Mouse (Mus musculus) heart, adult 2 months (tissue): ENCODE measurements around the gene Lrrc56. TPM values are rescaled to one million over a fixed set of nuclear protein-coding genes. Genes with fewer than 3 reads are reported as not detected.

Experiments used
- DNase-seq, 2 experiments: peaks; one replicate each; pipeline ENCODE4 v3.0.0; 2021
- H3K27ac ChIP-seq: fragments of 200-600 bp; 2 replicates; pipeline ENCODE4 v1.8.1; 2022
- H3K27me3 ChIP-seq: fragments of 200-500 bp; 2 replicates; pipeline ENCODE4 v1.6.1; 2012; ENCODE audit warnings: mild to moderate bottlenecking, low read length, inconsistent platforms, mixed read lengths; ENCODE audit not compliant: control insufficient read depth, insufficient read depth
- H3K36me3 ChIP-seq: fragments of 200-500 bp; 2 replicates; pipeline ENCODE4 v1.6.1; 2012; ENCODE audit warnings: low read length, inconsistent platforms; ENCODE audit not compliant: control insufficient read depth, insufficient read depth
- H3K4me1 ChIP-seq: fragments of 200-500 bp; 2 replicates; pipeline ENCODE4 v1.6.1; 2011; ENCODE audit warnings: low read length; ENCODE audit not compliant: control insufficient read depth, insufficient read depth
- H3K4me3 ChIP-seq: fragments of 200-600 bp; 2 replicates; pipeline ENCODE4 v1.8.1; 2022
- H3K79me2 ChIP-seq: fragments of 200-500 bp; replicated peaks from 2 replicates; pipeline ENCODE4 v1.6.1; 2012; ENCODE audit warnings: mild to moderate bottlenecking, inconsistent platforms, low read length, moderate library complexity, mixed read lengths; ENCODE audit not compliant: control insufficient read depth, insufficient read depth
- H3K9ac ChIP-seq: fragments of 200-500 bp; 2 replicates; pipeline ENCODE4 v1.6.1; 2012; ENCODE audit warnings: low read depth, mild to moderate bottlenecking, control low read depth, inconsistent platforms, low read length, mixed read lengths
- CTCF ChIP-seq: fragments of 200-600 bp; IDR thresholded peaks from 2 replicates; pipeline ENCODE4 v1.8.1; 2022; ENCODE audit warnings: antibody characterized with exemption, mild to moderate bottlenecking, moderate library complexity
- EP300 ChIP-seq: fragments of 200-500 bp; IDR thresholded peaks from 2 replicates; pipeline ENCODE4 v1.6.1; 2011; ENCODE audit warnings: low read depth, low read length, control low read depth; ENCODE audit not compliant: insufficient read depth
- POLR2A ChIP-seq: fragments of 200-500 bp; IDR thresholded peaks from 2 replicates; pipeline ENCODE4 v1.6.1; 2011; ENCODE audit warnings: mild to moderate bottlenecking, low read depth, low read length, control low read depth; ENCODE audit not compliant: insufficient read depth
- WGBS: fragments of 180-500 bp; shearing (Covaris S2); methylation state at CpG from one replicate; pipeline ENCODE4 v1.1.7; 2018; 5-methylcytosine and 5-hydroxymethylcytosine counted together
- intact Hi-C: fragments of 180-260 bp; cut with DNase I; formaldehyde crosslinking; loops from one replicate; pipeline ENCODE4 v1.15.1; 2025
- long read RNA-seq: library from polyadenylated mRNA; stranded (forward); transcript quantifications from one replicate; pipeline ENCODE4 v2.0.0, GENCODE M21; 2021
- polyA plus RNA-seq: library from polyadenylated mRNA; depleted of rRNA; stranded (reverse); fragments of >200 nt; gene quantifications from 2 replicates; pipeline ENCODE4 v1.2.3, GENCODE M21; 2012; rRNA removed
- total RNA-seq, 2 experiments: library from RNA; stranded (reverse); gene quantifications; 2 replicates each; pipeline ENCODE4 v1.2.3; 2021

The Lrrc56 gene
- 1 to 10 TPM; 2.3 to 3.1 TPM for total RNA-seq
- 4.6 and 4.9 TPM in 2 replicates for polyA plus RNA-seq
- long read RNA-seq, partial matches to known transcripts, result 0 of 3 reads
- long read RNA-seq, other reads (novel, unspliced or antisense), result 1 of 3 reads

- under 1% methylated on average over 25 of the region's 39 CpGs for WGBS
- Histone ChIP-seq H3K79me2 (peaks cover 1% of the 10 kb centered on the region; the same call in 1 of the 2 replicates), H3K4me1 (peaks cover 11% of the 10 kb centered on the region), H3K27ac (peak within 1 kb of the TSS; percentile 92), H3K4me3 (peak within 1 kb of the TSS; percentile 95), H3K9ac (peak within 1 kb of the TSS; percentile 94), H3K27me3 (no peaks in the 10 kb centered on the region), H3K36me3 (no peaks in the 10 kb centered on the region)
- TF ChIP-seq EP300 (0 out of 2 replicates have a peak, but pooled peaks have one; percentile 38), CTCF (no peak), POLR2A (peak; percentile 98)
- DNase-seq, result peak; percentile 99
- intact Hi-C loops, result loop anchor here (5.0 kb wide), 1 partner anchor 252 kb away; the partner anchor contains the start of gene Pgghg
Measured at GRCm38 (mm10) chr7:141193948-141194347, at the start of gene Lrrc56, which contains the start of gene Hras. Gene Lrrc56, plus strand, starts transcription at chr7:141194157. Gene Hras, minus strand, starts transcription at chr7:141194005.

GRCm38 (mm10) chr7:141144650-141145049, 49.3 kb upstream of the Lrrc56 start:
- no peak overlapping the region for H3K27ac ChIP-seq
- H3K4me1 ChIP-seq, result peaks cover 2% of the 10 kb centered on the region; the same call in 1 of the 2 replicates
- intact Hi-C loops, result no loop called here
- 0 out of 2 replicates have a peak, but pooled peaks cover 2% of the 10 kb centered on the region for H3K79me2 ChIP-seq
- WGBS, result 94% methylated on average over 3 of the region's 3 CpGs
- no peak for TF ChIP-seq CTCF
- no peak for TF ChIP-seq EP300
- TF ChIP-seq POLR2A, result no peak
- no peak overlapping the region for H3K9ac ChIP-seq
- no peak overlapping the region for H3K4me3 ChIP-seq
- DNase-seq, result no peak
- no peaks in the 10 kb centered on the region for H3K36me3 ChIP-seq
- H3K27me3 ChIP-seq, result no peaks in the 10 kb centered on the region

GRCm38 (mm10) chr7:141145403-141145802, 48.6 kb upstream of the Lrrc56 start:
- DNase-seq, result no peak
- H3K36me3 ChIP-seq, result no peaks in the 10 kb centered on the region
- 0 out of 2 replicates have a peak, but pooled peaks cover 2% of the 10 kb centered on the region for H3K79me2 ChIP-seq
- H3K4me3 ChIP-seq, result no peak overlapping the region
- WGBS, result 53% methylated on average over 1 of the region's 1 CpGs
- H3K27ac ChIP-seq, result no peak overlapping the region
- peaks cover 2% of the 10 kb centered on the region; the same call in 1 of the 2 replicates for H3K4me1 ChIP-seq
- intact Hi-C loops, result no loop called here
- H3K27me3 ChIP-seq, result no peaks in the 10 kb centered on the region
- TF ChIP-seq CTCF (no peak), EP300 (no peak), POLR2A (no peak)
- no peak overlapping the region for H3K9ac ChIP-seq

GRCm38 (mm10) chr7:141146043-141146595, 47.8 kb upstream of the Lrrc56 start:
- Histone ChIP-seq H3K4me3 (no peak overlapping the region), H3K9ac (no peak overlapping the region), H3K36me3 (no peaks in the 10 kb centered on the region), H3K4me1 (peaks cover 2% of the 10 kb centered on the region; the same call in 1 of the 2 replicates), H3K79me2 (0 out of 2 replicates have a peak, but pooled peaks cover 2% of the 10 kb centered on the region), H3K27ac (no peak overlapping the region), H3K27me3 (no peaks in the 10 kb centered on the region)
- intact Hi-C loops, result no loop called here
- TF ChIP-seq POLR2A (no peak), EP300 (no peak), CTCF (no peak)
- WGBS, result 92% methylated on average over 12 of the region's 12 CpGs
- DNase-seq, result no peak

GRCm38 (mm10) chr7:141147044-141147443, 46.9 kb upstream of the Lrrc56 start:
- H3K79me2 ChIP-seq, result 0 out of 2 replicates have a peak, but pooled peaks cover 2% of the 10 kb centered on the region
- H3K4me1 ChIP-seq, result peaks cover 2% of the 10 kb centered on the region; the same call in 1 of the 2 replicates
- H3K9ac ChIP-seq, result no peak overlapping the region
- no peaks in the 10 kb centered on the region for H3K27me3 ChIP-seq
- no peaks in the 10 kb centered on the region for H3K36me3 ChIP-seq
- no peak for DNase-seq
- intact Hi-C loops, result no loop called here
- 77% methylated on average over 6 of the region's 6 CpGs for WGBS
- H3K4me3 ChIP-seq, result no peak overlapping the region
- no peak overlapping the region for H3K27ac ChIP-seq
- TF ChIP-seq EP300 (no peak), CTCF (no peak), POLR2A (no peak)

- Histone ChIP-seq H3K4me1 (peaks cover 2% of the 10 kb centered on the region; the same call in 1 of the 2 replicates), H3K27me3 (no peaks in the 10 kb centered on the region), H3K9ac (no peak overlapping the region), H3K27ac (no peak overlapping the region), H3K4me3 (no peak overlapping the region), H3K36me3 (no peaks in the 10 kb centered on the region), H3K79me2 (0 out of 2 replicates have a peak, but pooled peaks cover 2% of the 10 kb centered on the region)
- intact Hi-C loops, result no loop called here
- TF ChIP-seq POLR2A (no peak), CTCF (no peak), EP300 (no peak)
- no peak for DNase-seq
- 77% methylated on average over 4 of the region's 4 CpGs for WGBS
Measured at GRCm38 (mm10) chr7:141148639-141149038, 45.3 kb upstream of the Lrrc56 start.
